Mouse (Mus musculus): ENCODE measurements around the gene Mup20.

- TF ChIP-seq POLR2A (IDR thresholded peaks at IDR 0.05; ENCODE audit: insufficient read length, low read depth): no peak
- TF ChIP-seq MAX (IDR thresholded peaks at IDR 0.05; ENCODE audit: low read depth): no peak
- no peak for TF ChIP-seq USF1 (IDR thresholded peaks at IDR 0.05; ENCODE audit: low read depth)
- TF ChIP-seq MYOD1 (IDR thresholded peaks at IDR 0.05; ENCODE audit: control insufficient read depth in 1 of 3, insufficient read length in 2 of 3, low read depth in 2 of 3): no peak
- no peak for TF ChIP-seq REST (IDR thresholded peaks at IDR 0.05; ENCODE audit: insufficient read depth, insufficient read length)
- no peak for TF ChIP-seq MYOG (IDR thresholded peaks at IDR 0.05; ENCODE audit: control insufficient read depth in 1 of 3, insufficient read depth in 1 of 3, insufficient read length in 2 of 3, low read depth in 2 of 3)
- TF ChIP-seq POLR2AphosphoS2 (IDR thresholded peaks at IDR 0.05; ENCODE audit: insufficient read length, low read depth): no peak
- no peak for TF ChIP-seq CEBPB (IDR thresholded peaks at IDR 0.05; ENCODE audit: insufficient read depth, poor library complexity, severe bottlenecking)
- TF ChIP-seq TCF12 (IDR thresholded peaks at IDR 0.05; ENCODE audit: insufficient read depth, poor library complexity, severe bottlenecking): no peak
- no peak for TF ChIP-seq E2F4 (IDR thresholded peaks at IDR 0.05; ENCODE audit: insufficient read depth)
- TF ChIP-seq SRF (IDR thresholded peaks at IDR 0.05; ENCODE audit: control insufficient read depth, insufficient read length, low read depth): no peak
- no peak for TF ChIP-seq TCF3 (IDR thresholded peaks at IDR 0.05; ENCODE audit: insufficient read length, low read depth)
Observed at GRCm38 (mm10) chr4:62087241-62087640, 33.3 kb upstream of the Mup20 start, which contains the start of gene Mup3.

All from myocyte (in vitro differentiated cells).